Comparison of ENCODE assay signal across 8 mouse cellular contexts in the genomic region with DNA sequence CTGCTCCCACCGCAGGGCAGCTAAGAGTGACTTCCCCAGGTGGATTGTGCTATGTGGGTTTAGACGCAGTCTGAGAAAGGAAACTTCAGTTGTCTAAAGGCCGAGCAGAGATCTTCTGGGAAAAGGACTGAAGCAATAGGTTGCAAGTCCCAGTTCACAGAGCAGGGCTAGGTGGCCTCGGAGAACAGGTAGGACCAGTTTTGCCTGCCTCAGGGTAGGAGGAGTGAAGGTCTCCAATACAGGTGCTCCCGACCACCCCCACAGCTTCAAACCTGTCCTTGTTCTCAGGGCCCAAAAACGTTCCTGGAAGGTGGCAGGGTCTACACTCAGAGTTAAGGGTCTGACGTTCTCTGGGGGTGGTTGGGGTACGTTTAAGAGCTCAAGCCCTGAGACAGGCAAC. TPM values are rescaled to one million over a fixed set of nuclear protein-coding genes. Genes with fewer than 3 reads are reported as not detected.
DNase-seq lines count a peak whose midpoint lies in the region; ATAC-seq and TF ChIP-seq lines count a peak whose summit lies in the region.

A gene (plus strand): TSS at position 343 of the 400 bp plus-strand sequence.

- peak; percentile 45 for DNase-seq in urinary bladder, adult 2 months (ENCODE audit: low spot score)
- no peak for DNase-seq in urinary bladder, postnatal 10 days (ENCODE audit: low spot score)
- DNase-seq in forebrain, postnatal 0 days = no peak
- DNase-seq in hindbrain, embryonic 14.5 days (ENCODE audit: low spot score) = no peak
- DNase-seq in left cerebral cortex, postnatal 36 days (ENCODE audit: low spot score in 2 of 2) = no peak
- no peak for DNase-seq in frontal cortex, postnatal 36 days (ENCODE audit: low spot score in 2 of 2)
- DNase-seq in cerebellum, postnatal 10 days = no peak

- peaks cover 3% of the 10 kb centered on the region; the same call in 1 of the 2 replicates for H3K4me1 ChIP-seq in forebrain, postnatal 0 days (ENCODE audit: insufficient read depth)
- H3K4me1 ChIP-seq in hindbrain, embryonic 14.5 days (replicated peaks; ENCODE audit: control insufficient read depth, insufficient read depth, low read length) = 0 out of 2 replicates have a peak, but pooled peaks cover 2% of the 10 kb centered on the region
- 0 out of 2 replicates have a peak, but pooled peaks cover 3% of the 10 kb centered on the region for H3K4me1 ChIP-seq in midbrain, embryonic 12.5 days

- H3K4me3 ChIP-seq in forebrain, postnatal 0 days (ENCODE audit: low read depth, low read length) = no peak within 1 kb of the TSS
- H3K4me3 ChIP-seq in hindbrain, embryonic 14.5 days (replicated peaks; ENCODE audit: low read length) = no peak within 1 kb of the TSS
- no peak within 1 kb of the TSS for H3K4me3 ChIP-seq in midbrain, embryonic 12.5 days

- intact Hi-C loops in left cerebral cortex, postnatal 36 days (cut with DNase I) = no loop called here

- H3K36me3 ChIP-seq in forebrain, postnatal 0 days (ENCODE audit: insufficient read depth) = peaks cover 6% of the 10 kb centered on the region; the same call in 1 of the 2 replicates
- 0 out of 2 replicates have a peak, but pooled peaks cover 2% of the 10 kb centered on the region for H3K36me3 ChIP-seq in hindbrain, embryonic 14.5 days (replicated peaks; ENCODE audit: control insufficient read depth, insufficient read depth)
- H3K36me3 ChIP-seq in midbrain, embryonic 12.5 days = no peaks in the 10 kb centered on the region

- no peak within 1 kb of the TSS for H3K27ac ChIP-seq in forebrain, postnatal 0 days (ENCODE audit: low read depth, low read length)
- H3K27ac ChIP-seq in hindbrain, embryonic 14.5 days = no peak within 1 kb of the TSS
- H3K27ac ChIP-seq in midbrain, embryonic 12.5 days (replicated peaks) = no peak within 1 kb of the TSS

- no peak for ATAC-seq in forebrain, postnatal 0 days
- ATAC-seq in hindbrain, embryonic 14.5 days (ENCODE audit: low FRiP score) = no peak
- ATAC-seq in midbrain, embryonic 12.5 days (ENCODE audit: low FRiP score, low read depth) = no peak

- no peaks in the 10 kb centered on the region for H3K9me3 ChIP-seq in forebrain, postnatal 0 days (ENCODE audit: low read length)
- no peaks in the 10 kb centered on the region for H3K9me3 ChIP-seq in hindbrain, embryonic 14.5 days (ENCODE audit: control insufficient read depth, low read length)
- H3K9me3 ChIP-seq in midbrain, embryonic 12.5 days = 0 out of 2 replicates have a peak, but pooled peaks cover 5% of the 10 kb centered on the region

- no peak for TF ChIP-seq CTCF in forebrain, postnatal 0 days (IDR thresholded peaks at IDR 0.05; ENCODE audit: low read depth)

- H3K4me2 ChIP-seq in forebrain, postnatal 0 days (ENCODE audit: low read depth) = no peak within 1 kb of the TSS
- H3K4me2 ChIP-seq in hindbrain, embryonic 14.5 days (replicated peaks) = no peak within 1 kb of the TSS
- H3K4me2 ChIP-seq in midbrain, embryonic 12.5 days (replicated peaks) = no peak within 1 kb of the TSS

- no peak within 1 kb of the TSS for H3K9ac ChIP-seq in forebrain, postnatal 0 days
- no peak within 1 kb of the TSS for H3K9ac ChIP-seq in hindbrain, embryonic 14.5 days
- no peak within 1 kb of the TSS for H3K9ac ChIP-seq in midbrain, embryonic 12.5 days (replicated peaks)

- no peaks in the 10 kb centered on the region for H3K27me3 ChIP-seq in forebrain, postnatal 0 days (ENCODE audit: insufficient read depth, low read length)
- H3K27me3 ChIP-seq in hindbrain, embryonic 14.5 days (ENCODE audit: control insufficient read depth, insufficient read depth, low read length) = no peaks in the 10 kb centered on the region
- no peaks in the 10 kb centered on the region for H3K27me3 ChIP-seq in midbrain, embryonic 12.5 days

- WGBS in forebrain, postnatal 0 days = 66% methylated on average over 8 of the region's 8 CpGs
- 58% methylated on average over 8 of the region's 8 CpGs for WGBS in hindbrain, embryonic 14.5 days
- 60% methylated on average over 8 of the region's 8 CpGs for WGBS in midbrain, embryonic 12.5 days

RNA-seq across cellular contexts. Expression of the gene that starts here (rescaled TPM):
- 260 and 272 TPM in 2 replicates for polyA plus RNA-seq in urinary bladder, adult 2 months (2012; rRNA removed)
- 176 and 191 TPM in 2 replicates for total RNA-seq in forebrain, postnatal 0 days (2014; rRNA removed)
- 28.9 and 29.4 TPM in 2 replicates for polyA plus RNA-seq in forebrain, postnatal 0 days (2015; fragmentation: Nextera tagmentation; extraction: Ambion mirVana)
- 23.2 and 23.4 TPM in 2 replicates for polyA plus RNA-seq in hindbrain, embryonic 14.5 days (2014; fragmentation: Nextera tagmentation; extraction: Ambion mirVana)
- total RNA-seq in left cerebral cortex, postnatal 36 days (2021) = 100 to 1,000 TPM; 202 to 234 TPM
- 26.1 and 27.9 TPM in 2 replicates for polyA plus RNA-seq in midbrain, embryonic 12.5 days (2016; fragmentation: Nextera tagmentation; extraction: Ambion mirVana)
